Mouse (Mus musculus) neural tube, embryonic 11.5 days (tissue): ENCODE measurements around the gene Nol12. TPM values are rescaled to one million over a fixed set of nuclear protein-coding genes. Genes with fewer than 3 reads are reported as not detected.

Experiments
- ATAC-seq: fragments of 200-750 bp; cut with Nextera tagmentation; 2 replicates; pipeline ENCODE4 v1.8.0; 2017; ENCODE audit warnings: moderate number of reproducible peaks, mild to moderate bottlenecking, moderate TSS enrichment, moderate library complexity; ENCODE audit not compliant: insufficient read depth, low FRiP score, low TSS enrichment
- DNase-seq: peaks from one replicate; pipeline ENCODE4 v3.0.0-alpha.2; 2015; ENCODE audit warnings: low spot score
- H3K27ac ChIP-seq: fragments of 300-500 bp; sonication (generic); 2 replicates; pipeline ENCODE4 v1.5.1; 2014; ENCODE audit warnings: low read depth, mild to moderate bottlenecking, low read length
- H3K27me3 ChIP-seq: fragments of 300-500 bp; sonication (generic); 2 replicates; pipeline ENCODE4 v1.6.1; 2014; ENCODE audit warnings: mild to moderate bottlenecking, low read length, mixed read lengths; ENCODE audit not compliant: control insufficient read depth, insufficient read depth
- H3K36me3 ChIP-seq: fragments of 300-500 bp; sonication (generic); 2 replicates; pipeline ENCODE4 v1.6.1; 2014; ENCODE audit warnings: mild to moderate bottlenecking, low read length, moderate library complexity, mixed read lengths; ENCODE audit not compliant: control insufficient read depth, insufficient read depth
- H3K4me1 ChIP-seq: fragments of 300-500 bp; sonication (generic); 2 replicates; pipeline ENCODE4 v1.6.1; 2014; ENCODE audit warnings: low read length, mixed read lengths; ENCODE audit not compliant: control insufficient read depth, insufficient read depth
- H3K4me2 ChIP-seq: fragments of 300-500 bp; sonication (generic); 2 replicates; pipeline ENCODE4 v1.6.1; 2014; ENCODE audit warnings: low read depth, mild to moderate bottlenecking, moderate library complexity
- H3K4me3 ChIP-seq: fragments of 300-500 bp; sonication (generic); 2 replicates; pipeline ENCODE4 v1.5.1; 2014; ENCODE audit warnings: low read depth, low read length
- H3K9ac ChIP-seq: fragments of 300-500 bp; sonication (generic); 2 replicates; pipeline ENCODE4 v1.6.1; 2014; ENCODE audit warnings: mild to moderate bottlenecking, low read length
- H3K9me3 ChIP-seq: fragments of 300-500 bp; sonication (generic); 2 replicates; pipeline ENCODE4 v1.6.1; 2016; ENCODE audit warnings: low read length; ENCODE audit not compliant: control insufficient read depth
- WGBS: fragments of 180-500 bp; shearing (Covaris S2); extraction: QIAGEN DNeasy Blood & Tissue Kit; methylation state at CpG from one replicate; pipeline ENCODE4 v1.1.7; 2014; 5-methylcytosine and 5-hydroxymethylcytosine counted together
- microRNA-seq: library from miRNA; unstranded; fragments of <30 nt; microRNA quantifications from one replicate; pipeline ENCODE4, GENCODE M21; 2016
- polyA plus RNA-seq: library from polyadenylated mRNA; unstranded; fragments of >200 nt; fragmentation: Nextera tagmentation; extraction: Ambion mirVana; gene quantifications from 2 replicates; pipeline ENCODE4 v1.2.1, GENCODE M21; 2014

The Nol12 gene
- polyA plus RNA-seq, 1 experiment from 2014 or later, result 55.9 TPM

DNA sequence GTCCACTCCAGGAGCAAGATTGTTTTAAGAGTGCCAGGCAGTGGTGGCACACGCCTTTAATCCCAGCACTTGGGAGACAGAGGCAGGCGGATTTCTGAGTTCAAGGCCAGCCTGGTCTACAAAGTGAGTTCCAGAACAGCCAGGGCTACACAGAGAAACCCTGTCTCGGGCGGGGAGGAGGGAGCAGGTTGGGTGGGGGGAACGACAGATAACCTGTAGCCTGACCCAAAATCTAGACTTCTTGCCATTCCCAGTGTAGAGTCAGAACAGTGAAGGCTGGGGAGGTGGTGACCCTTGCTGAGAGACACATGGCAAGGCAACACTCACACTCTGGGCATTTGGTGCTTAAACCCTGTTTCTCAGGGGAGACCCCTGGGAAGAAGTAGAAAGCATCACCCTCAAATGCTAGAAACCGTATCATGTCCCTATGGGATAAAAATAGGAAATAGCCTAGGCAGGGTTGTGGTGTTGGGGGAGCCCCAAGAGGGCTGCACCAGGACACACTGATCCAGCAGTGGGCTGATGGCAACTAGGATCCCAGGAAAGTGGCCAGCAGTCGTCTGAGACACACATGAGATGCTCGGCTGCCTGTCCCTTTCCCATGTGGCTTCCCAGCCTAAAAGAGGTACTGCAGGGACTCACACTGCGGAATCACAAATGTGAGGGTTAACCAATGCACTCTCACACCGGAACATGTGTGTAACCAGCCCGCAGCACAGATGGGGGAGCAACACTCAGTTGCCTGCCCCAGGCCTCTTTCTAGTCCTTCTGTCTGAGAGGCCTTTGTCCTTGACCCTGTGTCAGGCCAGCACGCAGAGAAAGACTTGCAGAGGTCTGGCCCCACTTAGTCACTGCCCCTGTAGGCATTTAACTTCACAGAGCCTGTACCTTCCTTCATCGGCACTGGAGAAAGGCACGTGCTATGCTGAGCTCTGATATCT lies 54.7 kb downstream of the Nol12 start:
- ATAC-seq, result no peak
- no peak for DNase-seq
- no peaks in the 10 kb centered on the region for H3K9me3 ChIP-seq
- no peak overlapping the region for H3K4me2 ChIP-seq
- 90% methylated on average over 14 of the region's 14 CpGs for WGBS
- peaks cover 4% of the 10 kb centered on the region; the same call in 1 of the 2 replicates for H3K4me1 ChIP-seq
- H3K9ac ChIP-seq, result no peak overlapping the region
- H3K4me3 ChIP-seq, result no peak overlapping the region
- peaks cover 31% of the 10 kb centered on the region for H3K36me3 ChIP-seq
- no peaks in the 10 kb centered on the region for H3K27me3 ChIP-seq
- H3K27ac ChIP-seq, result no peak overlapping the region

DNA sequence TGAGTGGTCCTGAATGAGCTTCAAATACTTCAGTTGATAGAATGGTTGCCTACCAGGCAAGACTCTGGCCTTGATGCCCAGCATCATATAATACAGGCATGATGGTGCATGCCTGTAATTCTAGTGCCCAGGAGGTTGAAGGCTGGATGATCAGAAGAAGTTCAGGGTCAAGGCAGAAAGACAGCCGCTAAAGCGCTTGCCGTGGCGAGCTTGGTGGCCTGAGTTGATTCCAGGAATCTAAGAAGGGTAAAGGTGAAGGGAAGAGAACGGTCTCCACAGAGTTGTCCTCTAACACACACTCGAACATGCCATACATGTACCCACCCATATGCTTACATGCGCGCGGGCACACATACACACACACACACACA lies 55.3 kb downstream of the Nol12 start:
- DNase-seq, result no peak
- WGBS, result 92% methylated on average over 9 of the region's 9 CpGs
- peaks cover 31% of the 10 kb centered on the region for H3K36me3 ChIP-seq

DNA sequence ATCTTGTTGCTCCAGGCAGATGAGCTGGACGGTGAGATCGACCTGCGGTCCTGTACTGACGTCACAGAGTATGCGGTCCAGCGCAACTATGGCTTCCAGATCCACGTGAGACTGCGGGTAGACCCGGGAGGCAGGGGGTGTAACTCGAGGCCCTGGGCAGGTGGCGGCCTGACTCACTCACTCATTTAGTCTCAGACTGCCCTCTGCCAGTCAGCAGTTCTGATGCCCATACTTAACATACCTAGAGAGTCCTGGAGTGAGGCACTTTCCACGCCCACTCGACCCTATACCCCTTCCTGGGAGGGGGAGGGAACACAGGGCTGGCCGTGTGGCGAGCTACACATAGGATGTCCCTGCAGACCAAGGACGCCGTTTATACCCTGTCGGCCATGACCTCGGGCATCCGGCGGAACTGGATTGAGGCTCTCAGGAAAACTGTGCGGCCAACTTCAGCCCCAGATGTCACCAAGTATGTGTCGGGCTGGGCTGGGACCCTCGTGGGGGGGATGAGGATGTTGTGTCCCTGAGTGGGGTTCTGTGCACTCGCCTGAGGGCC lies 56.3 kb downstream of the Nol12 start:
- H3K36me3 ChIP-seq, result peaks cover 32% of the 10 kb centered on the region
- no peak overlapping the region for H3K4me3 ChIP-seq
- no peaks in the 10 kb centered on the region for H3K9me3 ChIP-seq
- H3K4me2 ChIP-seq, result no peak overlapping the region
- DNase-seq (no peak), ATAC-seq (no peak)
- no peaks in the 10 kb centered on the region for H3K27me3 ChIP-seq
- WGBS, result 95% methylated on average over 25 of the region's 25 CpGs
- H3K4me1 ChIP-seq, result no peaks in the 10 kb centered on the region
- H3K9ac ChIP-seq, result no peak overlapping the region
- no peak overlapping the region for H3K27ac ChIP-seq

More for the DNA sequence above, 55.3 kb downstream of the Nol12 start:
- Histone ChIP-seq H3K9ac (no peak overlapping the region), H3K4me1 (no peaks in the 10 kb centered on the region), H3K4me2 (no peak overlapping the region), H3K9me3 (no peaks in the 10 kb centered on the region), H3K4me3 (no peak overlapping the region), H3K27me3 (no peaks in the 10 kb centered on the region), H3K27ac (no peak overlapping the region)
- no peak for ATAC-seq

GRCm38 (mm10) chr15:78992235-78992634 lies 57.5 kb downstream of the Nol12 start:
- ATAC-seq (no peak), DNase-seq (no peak)
- Histone ChIP-seq H3K27ac (no peak overlapping the region), H3K27me3 (no peaks in the 10 kb centered on the region), H3K9me3 (no peaks in the 10 kb centered on the region), H3K9ac (no peak overlapping the region), H3K4me3 (no peak overlapping the region), H3K36me3 (peaks cover 34% of the 10 kb centered on the region), H3K4me2 (no peak overlapping the region), H3K4me1 (no peaks in the 10 kb centered on the region)
- 93% methylated on average over 7 of the region's 7 CpGs for WGBS

- Histone ChIP-seq H3K9me3 (no peaks in the 10 kb centered on the region), H3K27me3 (no peaks in the 10 kb centered on the region), H3K36me3 (peaks cover 34% of the 10 kb centered on the region), H3K4me1 (no peaks in the 10 kb centered on the region), H3K4me3 (no peak overlapping the region), H3K9ac (no peak overlapping the region), H3K4me2 (no peak overlapping the region), H3K27ac (no peak overlapping the region)
- DNase-seq (no peak), ATAC-seq (no peak)
- WGBS, result 97% methylated on average over 24 of the region's 24 CpGs
Observed at GRCm38 (mm10) chr15:78992925-78993324, 58.2 kb downstream of the Nol12 start.

Small RNA genes within 50 kb of the gene (microRNA-seq; reads per million reads assigned to microRNA genes)
- gene Mir6955, result not detected

Other genes starting within 250 kb of the Nol12 start
- 0.15 and 0.73 TPM in 2 replicates for gene Elfn2, start 216.2 kb upstream of the Nol12 start, polyA plus RNA-seq
- gene Mfng, start 161.5 kb upstream of the Nol12 start, polyA plus RNA-seq, result 34.1 and 34.9 TPM in 2 replicates
- 3.3 and 3.7 TPM in 2 replicates for gene Card10, start 131.9 kb upstream of the Nol12 start, polyA plus RNA-seq
- 14.0 and 15.1 TPM in 2 replicates for gene Cdc42ep1, start 92.3 kb upstream of the Nol12 start, polyA plus RNA-seq
- not detected in 2 replicates for gene Lgals2, start 79.4 kb upstream of the Nol12 start, polyA plus RNA-seq
- gene Gga1, start 57.7 kb upstream of the Nol12 start, polyA plus RNA-seq, result 36.4 and 37.0 TPM in 2 replicates
- gene Gm49510, start 35.3 kb upstream of the Nol12 start, polyA plus RNA-seq, result 0.27 TPM in 1 of 2 replicates, not detected in the other
- 14.4 and 15.3 TPM in 2 replicates for gene Sh3bp1, start 35.2 kb upstream of the Nol12 start, polyA plus RNA-seq
- 34.9 and 36.0 TPM in 2 replicates for gene Pdxp, start 21.0 kb upstream of the Nol12 start, polyA plus RNA-seq
- 263 and 311 TPM in 2 replicates for gene Lgals1, start 8.2 kb upstream of the Nol12 start, polyA plus RNA-seq
- 42.4 and 46.4 TPM in 2 replicates for gene Triobp, start 12.8 kb downstream of the Nol12 start, polyA plus RNA-seq
- gene H1f0, start 93.5 kb downstream of the Nol12 start, polyA plus RNA-seq, result 289 and 340 TPM in 2 replicates
- gene Galr3, start 107.0 kb downstream of the Nol12 start, polyA plus RNA-seq, result not detected in 2 replicates
- gene Ankrd54, start 128.0 kb downstream of the Nol12 start, polyA plus RNA-seq, result 59.5 and 65.6 TPM in 2 replicates
- 250 and 259 TPM in 2 replicates for gene Eif3l, start 140.2 kb downstream of the Nol12 start, polyA plus RNA-seq
- gene Micall1, start 174.0 kb downstream of the Nol12 start, polyA plus RNA-seq, result 6.8 and 7.9 TPM in 2 replicates
- gene Polr2f, start 206.1 kb downstream of the Nol12 start, polyA plus RNA-seq, result 301 and 311 TPM in 2 replicates
- 8.8 and 9.4 TPM in 2 replicates for gene 1700088E04Rik, start 206.3 kb downstream of the Nol12 start, polyA plus RNA-seq
- gene Sox10, start 230.3 kb downstream of the Nol12 start, polyA plus RNA-seq, result 25.3 and 32.9 TPM in 2 replicates